Mouse (Mus musculus) MEL (cell line): ENCODE data around the gene Klhl13.

Experiments
- CHD2 ChIP-seq: IDR thresholded peaks from 2 replicates; pipeline ENCODE4 v1.6.1; 2011; ENCODE audit warnings: low read length, improper control_type of control experiment
- CTCF ChIP-seq, 3 experiments: IDR thresholded peaks in 2 of 3; conservative IDR thresholded peaks in 1 of 3; 2 replicates each; pipeline ENCODE4 v1.5.1; 2011 to 2012; ENCODE audit warnings: low read length in 3 of 3, low read depth in 2 of 3, mild to moderate bottlenecking in 2 of 3, improper control_type of control experiment in 1 of 3, inconsistent platforms in 1 of 3, mixed read lengths in 1 of 3, moderate library complexity in 1 of 3; ENCODE audit not compliant: control insufficient read depth in 1 of 3, insufficient read depth in 1 of 3, poor library complexity in 1 of 3, severe bottlenecking in 1 of 3
- EP300 ChIP-seq, 2 experiments: IDR thresholded peaks; 2 replicates each; pipeline ENCODE4 v1.6.1; 2011; ENCODE audit warnings: improper control_type of control experiment in 2 of 2, low read length in 2 of 2, low read depth in 1 of 2, mild to moderate bottlenecking in 1 of 2
- ETS1 ChIP-seq: IDR thresholded peaks from 2 replicates; pipeline ENCODE4 v1.6.1; 2012; ENCODE audit warnings: low read depth, mild to moderate bottlenecking, inconsistent platforms, low read length, improper control_type of control experiment, moderate library complexity
- KAT2A ChIP-seq: conservative IDR thresholded peaks from 2 replicates; pipeline ENCODE4 v1.6.1; 2012; ENCODE audit warnings: low read depth, low read length, improper control_type of control experiment, inconsistent platforms
- MAFK ChIP-seq: IDR thresholded peaks from 2 replicates; pipeline ENCODE4 v1.6.1; 2011; ENCODE audit warnings: low read depth, mild to moderate bottlenecking, low read length, improper control_type of control experiment, borderline replicate concordance
- MAX ChIP-seq: IDR thresholded peaks from 2 replicates; pipeline ENCODE4 v1.6.1; 2011; ENCODE audit warnings: low read length, improper control_type of control experiment
- MAZ ChIP-seq: IDR thresholded peaks from 2 replicates; pipeline ENCODE4 v1.6.1; 2012; ENCODE audit warnings: low read depth, mild to moderate bottlenecking, inconsistent platforms, low read length, improper control_type of control experiment
- MXI1 ChIP-seq: IDR thresholded peaks from 2 replicates; pipeline ENCODE4 v1.6.1; 2011; ENCODE audit warnings: mild to moderate bottlenecking, low read depth, low read length, improper control_type of control experiment
- MYC ChIP-seq: IDR thresholded peaks from 2 replicates; pipeline ENCODE4 v1.6.1; 2011; ENCODE audit warnings: low read depth, mild to moderate bottlenecking, low read length, improper control_type of control experiment, moderate library complexity
- POLR2A ChIP-seq, 2 experiments: IDR thresholded peaks; 2 replicates each; pipeline ENCODE4 v1.6.1; 2011 to 2012; ENCODE audit warnings: low read length in 2 of 2, mild to moderate bottlenecking in 2 of 2, control low read depth in 1 of 2, improper control_type of control experiment in 1 of 2, low read depth in 1 of 2, moderate library complexity in 1 of 2; ENCODE audit not compliant: control insufficient read depth in 1 of 2, insufficient read depth in 1 of 2, poor library complexity in 1 of 2
- POLR2AphosphoS2 ChIP-seq: IDR thresholded peaks from 2 replicates; pipeline ENCODE4 v1.6.1; 2011; ENCODE audit warnings: low read length, improper control_type of control experiment
- SIN3A ChIP-seq: IDR thresholded peaks from 2 replicates; pipeline ENCODE4 v1.6.1; 2012; ENCODE audit warnings: low read length, improper control_type of control experiment, inconsistent platforms
- ZC3H11A ChIP-seq: IDR thresholded peaks from 2 replicates; pipeline ENCODE4 v1.6.1; 2012; ENCODE audit warnings: low read depth, mild to moderate bottlenecking, inconsistent platforms, low read length, improper control_type of control experiment

DNA sequence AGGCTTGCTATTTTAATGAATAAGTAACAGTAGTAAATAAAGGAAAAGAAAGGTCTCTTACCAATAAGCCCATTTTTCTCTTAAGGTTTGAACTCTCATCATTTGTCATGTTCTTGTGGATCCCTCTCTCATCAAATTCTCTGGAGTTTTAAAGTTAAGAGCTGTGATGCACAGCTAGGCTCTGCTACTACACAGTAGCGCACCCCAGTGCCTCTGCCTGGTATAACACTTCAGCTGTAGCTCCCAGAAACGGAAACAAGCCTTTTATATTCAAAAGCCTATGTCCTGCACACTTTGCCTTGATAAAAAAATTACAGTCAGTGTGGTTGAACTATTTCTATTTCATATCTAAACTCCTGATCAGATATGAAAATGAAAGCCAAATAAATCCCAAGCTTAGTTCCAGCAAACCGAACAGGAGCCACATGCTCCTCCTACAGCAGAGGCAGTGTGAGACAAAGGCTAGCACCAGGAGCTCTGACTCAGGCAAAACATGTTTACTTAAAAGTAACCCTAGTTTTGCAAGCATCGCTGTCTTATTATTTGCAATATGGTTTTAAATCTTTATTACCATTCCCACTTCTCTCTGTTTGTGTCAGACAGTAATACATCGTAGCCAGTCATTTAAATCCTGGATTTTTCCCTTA, 68.8 kb downstream of the Klhl13 start:
- no peak for TF ChIP-seq MYC
- TF ChIP-seq KAT2A: no peak
- peak in 2 of 3 experiments; percentile 23 to 41; a peak in 3 of 6 replicates for TF ChIP-seq CTCF (IDR thresholded peaks at IDR 0.05 in 2 of 3, conservative IDR thresholded peaks at IDR 0.05 in 1 of 3; ENCODE audit: control insufficient read depth in 1 of 3, insufficient read depth in 1 of 3, low read depth in 2 of 3, low read length in 3 of 3, poor library complexity in 1 of 3, severe bottlenecking in 1 of 3)
- no peak for TF ChIP-seq POLR2A (IDR thresholded peaks at IDR 0.05; ENCODE audit: control insufficient read depth in 1 of 2, insufficient read depth in 1 of 2, low read depth in 1 of 2, low read length in 2 of 2, poor library complexity in 1 of 2)
- TF ChIP-seq ZC3H11A: no peak
- TF ChIP-seq MAFK: no peak
- no peak for TF ChIP-seq ETS1
- no peak for TF ChIP-seq POLR2AphosphoS2
- no peak for TF ChIP-seq EP300 (IDR thresholded peaks at IDR 0.05; ENCODE audit: low read depth in 1 of 2, low read length in 2 of 2)
- TF ChIP-seq MXI1: no peak
- TF ChIP-seq MAX: no peak
- TF ChIP-seq CHD2: no peak
- TF ChIP-seq MAZ: no peak
- no peak for TF ChIP-seq SIN3A
